Mouse (Mus musculus) hindbrain, embryonic 14.5 days (tissue): ENCODE measurements at regions not wholly inside any gene's neighbourhood (a gene's known extent, or its start where the extent isn't known, plus 50 kb on each side); places are given as distances from the start of the nearest gene placed in this dataset.

Source experiments
- ATAC-seq: fragments of 200-750 bp; cut with Nextera tagmentation; 2 replicates; pipeline ENCODE4 v1.8.0; 2017; ENCODE audit warnings: moderate number of reproducible peaks, mild to moderate bottlenecking, moderate TSS enrichment, moderate library complexity; ENCODE audit not compliant: low FRiP score
- DNase-seq: peaks from one replicate; pipeline ENCODE4 v3.0.0-alpha.2; 2015; ENCODE audit warnings: low spot score
- H3K27ac ChIP-seq: fragments of 300-500 bp; sonication (generic); 2 replicates; pipeline ENCODE4 v1.5.1; 2014; ENCODE audit warnings: mild to moderate bottlenecking, moderate library complexity
- H3K27me3 ChIP-seq: fragments of 300-500 bp; sonication (generic); 2 replicates; pipeline ENCODE4 v1.6.1; 2014; ENCODE audit warnings: mild to moderate bottlenecking, low read length, mixed read lengths; ENCODE audit not compliant: control insufficient read depth, insufficient read depth
- H3K36me3 ChIP-seq: fragments of 300-500 bp; sonication (generic); replicated peaks from 2 replicates; pipeline ENCODE4 v1.6.1; 2014; ENCODE audit not compliant: control insufficient read depth, insufficient read depth
- H3K4me1 ChIP-seq: fragments of 300-500 bp; sonication (generic); replicated peaks from 2 replicates; pipeline ENCODE4 v1.6.1; 2014; ENCODE audit warnings: antibody characterized with exemption, low read length, mixed read lengths; ENCODE audit not compliant: control insufficient read depth, insufficient read depth
- H3K4me2 ChIP-seq: fragments of 300-500 bp; sonication (generic); replicated peaks from 2 replicates; pipeline ENCODE4 v1.6.1; 2014; ENCODE audit warnings: mild to moderate bottlenecking, moderate library complexity
- H3K4me3 ChIP-seq: fragments of 300-500 bp; sonication (generic); replicated peaks from 2 replicates; pipeline ENCODE4 v1.5.1; 2014; ENCODE audit warnings: mild to moderate bottlenecking, low read length
- H3K9ac ChIP-seq: fragments of 300-500 bp; sonication (generic); 2 replicates; pipeline ENCODE4 v1.6.1; 2014
- H3K9me3 ChIP-seq: fragments of 300-500 bp; sonication (generic); 2 replicates; pipeline ENCODE4 v1.6.1; 2016; ENCODE audit warnings: low read length; ENCODE audit not compliant: control insufficient read depth
- WGBS: fragments of 180-500 bp; shearing (Covaris S2); extraction: QIAGEN DNeasy Blood & Tissue Kit; methylation state at CpG from one replicate; pipeline ENCODE4 v1.1.7; 2014; 5-methylcytosine and 5-hydroxymethylcytosine counted together

DNA sequence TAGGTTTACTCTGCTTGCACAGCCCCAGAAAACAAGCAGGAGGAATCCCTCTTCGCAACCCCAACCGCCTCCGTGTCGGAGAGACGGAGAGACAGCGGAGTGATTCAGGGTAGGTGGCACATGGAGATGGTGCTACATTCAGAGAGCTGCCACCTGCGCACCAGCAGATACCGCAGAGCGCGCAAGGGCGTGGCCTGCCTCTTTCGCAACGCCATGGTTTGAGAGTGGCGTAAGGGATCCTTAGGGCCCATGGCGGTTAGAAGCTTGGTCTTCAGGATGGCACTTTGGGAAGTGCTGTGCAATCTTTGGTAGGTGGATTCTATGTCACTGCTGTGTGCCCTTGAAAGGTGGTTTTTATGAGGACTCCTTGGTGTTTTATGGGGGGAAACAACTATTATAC, 60.9 kb upstream of the Arglu1 start:
- no peak for DNase-seq
- Histone ChIP-seq H3K27me3 (no peaks in the 10 kb centered on the region), H3K4me2 (no peak overlapping the region), H3K27ac (no peak overlapping the region), H3K4me1 (no peaks in the 10 kb centered on the region), H3K36me3 (no peaks in the 10 kb centered on the region), H3K9ac (no peak overlapping the region), H3K4me3 (no peak overlapping the region), H3K9me3 (no peaks in the 10 kb centered on the region)
- ATAC-seq = no peak
- 95% methylated on average over 15 of the region's 15 CpGs for WGBS

- no peak for DNase-seq
- no peaks in the 10 kb centered on the region for H3K27me3 ChIP-seq
- no peak overlapping the region for H3K9ac ChIP-seq
- 80% methylated on average over 1 of the region's 1 CpGs for WGBS
- ATAC-seq = no peak
- H3K4me3 ChIP-seq = no peak overlapping the region
- no peak overlapping the region for H3K4me2 ChIP-seq
- H3K4me1 ChIP-seq = no peaks in the 10 kb centered on the region
- H3K27ac ChIP-seq = no peak overlapping the region
- H3K9me3 ChIP-seq = no peaks in the 10 kb centered on the region
- no peaks in the 10 kb centered on the region for H3K36me3 ChIP-seq
These were observed 56.4 kb upstream of the Arglu1 start for GRCm38 (mm10) chr8:8746691-8747090.

- no peak overlapping the region for H3K27ac ChIP-seq
- no peak for DNase-seq
- no peak overlapping the region for H3K4me2 ChIP-seq
- no peak overlapping the region for H3K9ac ChIP-seq
- H3K9me3 ChIP-seq = no peaks in the 10 kb centered on the region
- ATAC-seq = no peak
- H3K27me3 ChIP-seq = no peaks in the 10 kb centered on the region
- no peak overlapping the region for H3K4me3 ChIP-seq
- no peaks in the 10 kb centered on the region for H3K36me3 ChIP-seq
- H3K4me1 ChIP-seq = no peaks in the 10 kb centered on the region
- 88% methylated on average over 9 of the region's 9 CpGs for WGBS
These were observed 55.4 kb upstream of the Arglu1 start for GRCm38 (mm10) chr8:8745615-8746285.
